Comparison of ENCODE assay signal across 7 mouse cellular contexts in genomic region chr3:95690552-95690951, GRCm38 (mm10). TPM values are rescaled to one million over a fixed set of nuclear protein-coding genes. Genes with fewer than 3 reads are reported as not detected.
DNase-seq lines count a peak whose midpoint lies in the region; ATAC-seq and TF ChIP-seq lines count a peak whose summit lies in the region.
"Not testable (repeated sequence)": the region's sequence is repeated elsewhere in the genome, so short reads cannot be mapped to it uniquely, and the experiment has no call there.

No protein-coding gene starts in this region.

- H3K9ac ChIP-seq in embryonic facial prominence, embryonic 15.5 days; heart, adult 2 months (ENCODE audit: low read depth, low read length); heart, postnatal 0 days (replicated peaks; ENCODE audit: low read depth, low read length); kidney, embryonic 15.5 days; lung, embryonic 15.5 days; stomach, embryonic 16.5 days (ENCODE audit: low read length): not testable (repeated sequence)
- peak overlapping the region; percentile 55 for H3K9ac ChIP-seq in heart, embryonic 13.5 days

- ATAC-seq in embryonic facial prominence, embryonic 15.5 days (ENCODE audit: insufficient number of reproducible peaks, low FRiP score, low TSS enrichment, low read depth); heart, embryonic 13.5 days (ENCODE audit: extremely low read depth, insufficient number of reproducible peaks, low FRiP score, low TSS enrichment); heart, postnatal 0 days (ENCODE audit: insufficient read depth, low read depth); kidney, embryonic 15.5 days (replicated peaks; ENCODE audit: low FRiP score); lung, embryonic 15.5 days (ENCODE audit: borderline replicate concordance, extremely low read depth, low FRiP score, low TSS enrichment); stomach, embryonic 16.5 days (ENCODE audit: insufficient read depth, low FRiP score): not testable (repeated sequence)

- H3K27me3 ChIP-seq in embryonic facial prominence, embryonic 15.5 days; heart, adult 2 months (ENCODE audit: control insufficient read depth, insufficient read depth, low read length); heart, embryonic 13.5 days (replicated peaks); heart, postnatal 0 days (ENCODE audit: control insufficient read depth, insufficient read depth, low read length); kidney, embryonic 15.5 days; lung, embryonic 15.5 days; stomach, embryonic 16.5 days (ENCODE audit: control insufficient read depth, insufficient read depth, low read length): not testable (repeated sequence)

- TF ChIP-seq CTCF in heart, adult 2 months (IDR thresholded peaks at IDR 0.05); heart, postnatal 0 days (IDR thresholded peaks at IDR 0.05; ENCODE audit: low read depth): not testable (repeated sequence)

- DNase-seq in heart, adult 2 months; heart, postnatal 0 days (ENCODE audit: low spot score): not testable (repeated sequence)

- not testable (repeated sequence) for H3K4me3 ChIP-seq in embryonic facial prominence, embryonic 15.5 days (replicated peaks); heart, adult 2 months; heart, embryonic 13.5 days; heart, postnatal 0 days (ENCODE audit: low read depth, low read length); kidney, embryonic 15.5 days (replicated peaks); lung, embryonic 15.5 days; stomach, embryonic 16.5 days (replicated peaks; ENCODE audit: low read length)

- H3K9me3 ChIP-seq in embryonic facial prominence, embryonic 15.5 days (replicated peaks); heart, embryonic 13.5 days; heart, postnatal 0 days (replicated peaks; ENCODE audit: control insufficient read depth, low read length); kidney, embryonic 15.5 days (replicated peaks); lung, embryonic 15.5 days; stomach, embryonic 16.5 days (replicated peaks; ENCODE audit: control insufficient read depth, low read length): not testable (repeated sequence)

- H3K27ac ChIP-seq in embryonic facial prominence, embryonic 15.5 days (replicated peaks): 0 out of 2 replicates have a peak overlapping the region, but pooled peaks have one; percentile 19
- H3K27ac ChIP-seq in heart, adult 2 months: peak overlapping the region; percentile 96
- H3K27ac ChIP-seq in heart, embryonic 13.5 days (replicated peaks): peak overlapping the region; percentile 87
- peak overlapping the region; percentile 96 for H3K27ac ChIP-seq in heart, postnatal 0 days (ENCODE audit: low read depth)
- peak overlapping the region; percentile 92; the same call in 1 of the 2 replicates for H3K27ac ChIP-seq in kidney, embryonic 15.5 days
- peak overlapping the region; percentile 84; the same call in 1 of the 2 replicates for H3K27ac ChIP-seq in lung, embryonic 15.5 days
- H3K27ac ChIP-seq in stomach, embryonic 16.5 days (ENCODE audit: low read length): peak overlapping the region; percentile 34; the same call in 1 of the 2 replicates

- TF ChIP-seq POLR2A in heart, adult 2 months (IDR thresholded peaks at IDR 0.05; ENCODE audit: insufficient read depth, low read depth, low read length): not testable (repeated sequence)

- H3K36me3 ChIP-seq in embryonic facial prominence, embryonic 15.5 days; heart, embryonic 13.5 days; heart, postnatal 0 days (replicated peaks; ENCODE audit: control insufficient read depth, insufficient read depth, low read length); kidney, embryonic 15.5 days; lung, embryonic 15.5 days; stomach, embryonic 16.5 days (ENCODE audit: control insufficient read depth, insufficient read depth, low read length): not testable (repeated sequence)
- peaks cover 12% of the 10 kb centered on the region; the same call in 1 of the 2 replicates for H3K36me3 ChIP-seq in heart, adult 2 months (ENCODE audit: control insufficient read depth, insufficient read depth, low read length)

- TF ChIP-seq EP300 in heart, adult 2 months (IDR thresholded peaks at IDR 0.05; ENCODE audit: insufficient read depth, low read depth, low read length); heart, postnatal 0 days (IDR thresholded peaks at IDR 0.05; ENCODE audit: low read depth): not testable (repeated sequence)

- 83% methylated on average over 2 of the region's 2 CpGs for WGBS in embryonic facial prominence, embryonic 15.5 days
- WGBS in heart, adult 2 months: 81% methylated on average over 2 of the region's 2 CpGs
- WGBS in heart, embryonic 13.5 days: 88% methylated on average over 2 of the region's 2 CpGs
- 87% methylated on average over 2 of the region's 2 CpGs for WGBS in heart, postnatal 0 days
- WGBS in kidney, embryonic 15.5 days: 86% methylated on average over 2 of the region's 2 CpGs
- 92% methylated on average over 2 of the region's 2 CpGs for WGBS in lung, embryonic 15.5 days
- WGBS in stomach, embryonic 16.5 days: 89% methylated on average over 2 of the region's 2 CpGs

- peaks cover 52% of the 10 kb centered on the region for H3K4me1 ChIP-seq in embryonic facial prominence, embryonic 15.5 days
- peaks cover 31% of the 10 kb centered on the region for H3K4me1 ChIP-seq in heart, adult 2 months (ENCODE audit: control insufficient read depth, insufficient read depth, low read length)
- H3K4me1 ChIP-seq in heart, embryonic 13.5 days: peaks cover 85% of the 10 kb centered on the region
- peaks cover 65% of the 10 kb centered on the region for H3K4me1 ChIP-seq in heart, postnatal 0 days (ENCODE audit: control insufficient read depth, insufficient read depth)
- peaks cover 61% of the 10 kb centered on the region for H3K4me1 ChIP-seq in kidney, embryonic 15.5 days
- peaks cover 60% of the 10 kb centered on the region for H3K4me1 ChIP-seq in lung, embryonic 15.5 days
- H3K4me1 ChIP-seq in stomach, embryonic 16.5 days (ENCODE audit: control insufficient read depth, insufficient read depth, low read length): peaks cover 45% of the 10 kb centered on the region

- intact Hi-C loops in heart, adult 2 months (cut with DNase I): not testable (repeated sequence)

- not testable (repeated sequence) for H3K4me2 ChIP-seq in embryonic facial prominence, embryonic 15.5 days (replicated peaks); heart, postnatal 0 days (ENCODE audit: low read depth, low read length); kidney, embryonic 15.5 days; lung, embryonic 15.5 days; stomach, embryonic 16.5 days (ENCODE audit: low read depth, low read length)
- H3K4me2 ChIP-seq in heart, embryonic 13.5 days: peak overlapping the region; percentile 38

- H3K79me2 ChIP-seq in heart, adult 2 months (replicated peaks; ENCODE audit: control insufficient read depth, insufficient read depth, low read length): not testable (repeated sequence)

RNA-seq across cellular contexts. Expression of gene Adamtsl4, which starts 2.8 kb away (rescaled TPM):
- polyA plus RNA-seq in embryonic facial prominence, embryonic 15.5 days (2015; fragmentation: Nextera tagmentation; extraction: Ambion mirVana): 3.8 and 4.2 TPM in 2 replicates
- total RNA-seq in heart, adult 2 months (2021): 10 to 100 TPM; 39.2 to 51.4 TPM
- 36.2 and 46.2 TPM in 2 replicates for polyA plus RNA-seq in heart, adult 2 months (2012; rRNA removed)
- 4.8 and 7.3 TPM in 2 replicates for polyA plus RNA-seq in heart, embryonic 13.5 days (2015; fragmentation: Nextera tagmentation; extraction: Ambion mirVana)
- 20.2 and 23.8 TPM in 2 replicates for total RNA-seq in heart, postnatal 0 days (2014; rRNA removed; ENCODE audit: low replicate concordance)
- polyA plus RNA-seq in heart, postnatal 0 days (2015; fragmentation: Nextera tagmentation; extraction: Ambion mirVana): 7.5 and 11.2 TPM in 2 replicates
- polyA plus RNA-seq in kidney, embryonic 15.5 days (2015; fragmentation: Nextera tagmentation; extraction: Ambion mirVana): 4.0 and 6.3 TPM in 2 replicates
- polyA plus RNA-seq in lung, embryonic 15.5 days (2015; fragmentation: Nextera tagmentation; extraction: Ambion mirVana): 3.1 and 5.7 TPM in 2 replicates
- 13.3 and 20.5 TPM in 2 replicates for polyA plus RNA-seq in stomach, embryonic 16.5 days (2015; fragmentation: Nextera tagmentation; extraction: Ambion mirVana)

RNA-seq across cellular contexts. Expression of gene Mcl1, which starts 32.0 kb away (rescaled TPM):
- polyA plus RNA-seq in embryonic facial prominence, embryonic 15.5 days (2015; fragmentation: Nextera tagmentation; extraction: Ambion mirVana): 51.8 and 55.4 TPM in 2 replicates
- total RNA-seq in heart, adult 2 months (2021): 100 to 1,000 TPM; 134 to 139 TPM
- 39.1 and 64.4 TPM in 2 replicates for polyA plus RNA-seq in heart, adult 2 months (2012; rRNA removed)
- 36.0 and 36.2 TPM in 2 replicates for polyA plus RNA-seq in heart, embryonic 13.5 days (2015; fragmentation: Nextera tagmentation; extraction: Ambion mirVana)
- 213 and 278 TPM in 2 replicates for total RNA-seq in heart, postnatal 0 days (2014; rRNA removed; ENCODE audit: low replicate concordance)
- 50.1 and 51.9 TPM in 2 replicates for polyA plus RNA-seq in heart, postnatal 0 days (2015; fragmentation: Nextera tagmentation; extraction: Ambion mirVana)
- 51.2 and 54.4 TPM in 2 replicates for polyA plus RNA-seq in kidney, embryonic 15.5 days (2015; fragmentation: Nextera tagmentation; extraction: Ambion mirVana)
- polyA plus RNA-seq in lung, embryonic 15.5 days (2015; fragmentation: Nextera tagmentation; extraction: Ambion mirVana): 64.5 and 65.2 TPM in 2 replicates
- 16.5 and 20.5 TPM in 2 replicates for polyA plus RNA-seq in stomach, embryonic 16.5 days (2015; fragmentation: Nextera tagmentation; extraction: Ambion mirVana)

RNA-seq across cellular contexts. Expression of gene Ecm1, which starts 48.8 kb away (rescaled TPM):
- 27.8 and 29.9 TPM in 2 replicates for polyA plus RNA-seq in embryonic facial prominence, embryonic 15.5 days (2015; fragmentation: Nextera tagmentation; extraction: Ambion mirVana)
- 10 to 100 TPM; 54.4 to 61.9 TPM for total RNA-seq in heart, adult 2 months (2021)
- 173 and 200 TPM in 2 replicates for polyA plus RNA-seq in heart, adult 2 months (2012; rRNA removed)
- polyA plus RNA-seq in heart, embryonic 13.5 days (2015; fragmentation: Nextera tagmentation; extraction: Ambion mirVana): 61.1 and 68.7 TPM in 2 replicates
- 22.9 and 63.8 TPM in 2 replicates for total RNA-seq in heart, postnatal 0 days (2014; rRNA removed; ENCODE audit: low replicate concordance)
- 55.8 and 59.6 TPM in 2 replicates for polyA plus RNA-seq in heart, postnatal 0 days (2015; fragmentation: Nextera tagmentation; extraction: Ambion mirVana)
- 177 and 231 TPM in 2 replicates for polyA plus RNA-seq in kidney, embryonic 15.5 days (2015; fragmentation: Nextera tagmentation; extraction: Ambion mirVana)
- polyA plus RNA-seq in lung, embryonic 15.5 days (2015; fragmentation: Nextera tagmentation; extraction: Ambion mirVana): 16.9 and 20.4 TPM in 2 replicates
- 110 and 228 TPM in 2 replicates for polyA plus RNA-seq in stomach, embryonic 16.5 days (2015; fragmentation: Nextera tagmentation; extraction: Ambion mirVana)

Comparison
In these comparisons a context has a peak if more than half of its experiments do, and no peak if none do; other contexts are left out.
1. H3K27ac ChIP-seq: peak in every context shown above with its lines; median percentile 96 in heart, adult 2 months; 96 in heart, postnatal 0 days; 92 in kidney, embryonic 15.5 days; 87 in heart, embryonic 13.5 days; 84 in lung, embryonic 15.5 days; 34 in stomach, embryonic 16.5 days; 19 in embryonic facial prominence, embryonic 15.5 days.